Mouse (Mus musculus) heart, adult 2 months (tissue): ENCODE measurements around the gene Slco3a1.

ENCODE experiments used
- CTCF ChIP-seq: fragments of 200-600 bp; IDR thresholded peaks from 2 replicates; pipeline ENCODE4 v1.8.1; 2022; ENCODE audit warnings: antibody characterized with exemption, mild to moderate bottlenecking, moderate library complexity
- POLR2A ChIP-seq: fragments of 200-500 bp; IDR thresholded peaks from 2 replicates; pipeline ENCODE4 v1.6.1; 2011; ENCODE audit warnings: mild to moderate bottlenecking, low read depth, low read length, control low read depth; ENCODE audit not compliant: insufficient read depth

GRCm38 (mm10) chr7:74311536-74311935 is 243.0 kb downstream of the Slco3a1 start:
- no peak for TF ChIP-seq POLR2A
- no peak for TF ChIP-seq CTCF
